Mouse (Mus musculus): Measurements from ENCODE around the gene Igsf21. TPM values are rescaled to one million over a fixed set of nuclear protein-coding genes. Genes with fewer than 3 reads are reported as not detected.

The Igsf21 gene
- polyA plus RNA-seq, 1 experiment from 2014 or later, result not detected

GRCm38 (mm10) chr4:140103341-140104027, 143.1 kb downstream of the Igsf21 start:
- WGBS (ENCODE audit: insufficient replicate concordance), result 6% methylated on average over 28 of the region's 28 CpGs
- Histone ChIP-seq H3K4me1 (ENCODE audit: control insufficient read depth, low read depth, low read length) (no peaks in the 10 kb centered on the region), H3K36me3 (ENCODE audit: control insufficient read depth, insufficient read depth) (no peaks in the 10 kb centered on the region), H3K4me3 (ENCODE audit: low read depth, low read length) (no peak overlapping the region), H3K4me2 (ENCODE audit: low read depth, low read length) (no peak overlapping the region), H3K9ac (ENCODE audit: low read depth, low read length) (no peak overlapping the region), H3K27ac (ENCODE audit: low read length) (no peak overlapping the region), H3K27me3 (ENCODE audit: control insufficient read depth, insufficient read depth, low read depth, low read length) (peaks cover 8% of the 10 kb centered on the region; the same call in 1 of the 2 replicates), H3K9me3 (replicated peaks; ENCODE audit: control insufficient read depth, low read length) (no peaks in the 10 kb centered on the region)
- no peak for ATAC-seq (ENCODE audit: low read depth)

DNA sequence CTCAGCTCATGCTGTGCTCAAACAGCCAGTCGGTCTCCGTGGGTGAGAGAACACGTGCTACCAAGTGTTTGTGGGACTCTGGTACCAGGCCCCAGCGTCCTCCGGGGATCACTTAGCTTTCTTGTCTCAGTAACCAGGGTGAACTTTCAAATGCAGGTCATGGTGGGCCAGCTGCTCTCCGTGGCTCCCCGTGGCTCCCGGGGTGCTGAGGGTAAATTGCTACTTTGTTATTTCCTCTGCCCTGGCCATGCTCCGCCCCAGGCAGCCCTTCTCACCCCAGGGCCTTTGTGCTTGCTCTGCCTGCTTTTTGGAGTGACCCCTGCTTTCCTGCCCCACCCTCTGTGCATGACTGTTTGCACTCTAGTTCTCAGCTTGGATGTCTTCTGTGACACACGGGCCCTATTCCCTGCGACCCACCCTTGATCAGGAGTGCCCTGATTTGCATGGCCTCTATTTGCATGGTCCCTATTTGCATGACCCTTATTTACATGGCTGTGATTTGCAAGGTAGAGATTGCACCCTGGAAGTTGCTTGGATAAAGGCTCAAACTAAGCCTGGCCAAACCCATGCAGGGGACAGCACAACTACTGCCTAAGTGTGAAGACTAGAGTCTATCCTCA, 143.9 kb downstream of the Igsf21 start:
- Histone ChIP-seq H3K9me3 (replicated peaks; ENCODE audit: control insufficient read depth, low read length) (no peaks in the 10 kb centered on the region), H3K36me3 (ENCODE audit: control insufficient read depth, insufficient read depth) (no peaks in the 10 kb centered on the region), H3K9ac (ENCODE audit: low read depth, low read length) (no peak overlapping the region), H3K27me3 (ENCODE audit: control insufficient read depth, insufficient read depth, low read depth, low read length) (peaks cover 5% of the 10 kb centered on the region; the same call in 1 of the 2 replicates), H3K4me2 (ENCODE audit: low read depth, low read length) (no peak overlapping the region), H3K27ac (ENCODE audit: low read length) (no peak overlapping the region), H3K4me1 (ENCODE audit: control insufficient read depth, low read depth, low read length) (no peaks in the 10 kb centered on the region), H3K4me3 (ENCODE audit: low read depth, low read length) (no peak overlapping the region)
- no peak for ATAC-seq (ENCODE audit: low read depth)
- WGBS (ENCODE audit: insufficient replicate concordance), result 26% methylated on average over 11 of the region's 11 CpGs

DNA sequence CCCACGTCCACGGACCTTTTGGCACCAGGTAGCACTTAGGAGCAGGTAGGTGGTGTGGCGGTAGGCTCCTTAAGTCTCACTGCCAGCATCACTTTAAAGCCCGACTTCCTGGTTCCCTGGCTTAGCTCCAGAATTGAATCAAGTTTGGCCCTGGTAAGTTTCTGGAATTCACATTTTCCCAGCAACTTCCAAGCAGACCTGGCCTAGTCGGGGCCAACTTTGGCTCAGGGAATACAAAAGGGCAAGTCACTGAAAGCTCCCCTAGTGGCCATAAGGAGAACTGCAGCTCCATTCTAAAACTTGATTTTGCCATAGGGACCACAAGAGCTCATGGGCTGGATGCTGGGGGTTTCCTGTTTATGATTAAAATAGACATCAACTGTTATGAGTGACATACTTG, 145.5 kb downstream of the Igsf21 start:
- Histone ChIP-seq H3K9me3 (replicated peaks; ENCODE audit: control insufficient read depth, low read length) (no peaks in the 10 kb centered on the region), H3K4me3 (ENCODE audit: low read depth, low read length) (no peak overlapping the region), H3K27ac (ENCODE audit: low read length) (no peak overlapping the region), H3K27me3 (ENCODE audit: control insufficient read depth, insufficient read depth, low read depth, low read length) (peaks cover 5% of the 10 kb centered on the region; the same call in 1 of the 2 replicates), H3K4me2 (ENCODE audit: low read depth, low read length) (no peak overlapping the region), H3K9ac (ENCODE audit: low read depth, low read length) (no peak overlapping the region), H3K4me1 (ENCODE audit: control insufficient read depth, low read depth, low read length) (no peaks in the 10 kb centered on the region), H3K36me3 (ENCODE audit: control insufficient read depth, insufficient read depth) (no peaks in the 10 kb centered on the region)
- 53% methylated on average over 5 of the region's 5 CpGs for WGBS (ENCODE audit: insufficient replicate concordance)
- ATAC-seq (ENCODE audit: low read depth), result no peak

DNA sequence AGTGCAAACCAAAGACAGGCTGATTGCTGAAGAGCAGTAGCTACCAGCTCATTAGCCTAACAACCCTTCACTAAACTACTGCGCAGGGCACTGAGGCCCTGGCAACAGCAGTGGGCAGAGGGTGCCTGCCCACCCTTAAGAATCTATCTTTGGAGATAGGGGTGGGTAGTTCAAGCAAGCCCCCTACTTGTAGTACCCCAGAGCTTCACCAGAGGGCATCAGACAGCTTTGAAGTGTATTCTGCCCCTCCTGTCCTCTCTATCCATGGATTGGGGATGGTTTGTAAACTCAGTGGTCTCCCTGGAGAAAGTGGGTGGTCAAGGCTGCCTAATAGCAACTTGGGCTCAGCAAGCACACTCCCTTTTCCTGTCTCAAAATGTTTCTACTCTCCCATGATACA, 146.4 kb downstream of the Igsf21 start:
- Histone ChIP-seq H3K4me1 (ENCODE audit: control insufficient read depth, low read depth, low read length) (no peaks in the 10 kb centered on the region), H3K9me3 (replicated peaks; ENCODE audit: control insufficient read depth, low read length) (no peaks in the 10 kb centered on the region), H3K4me3 (ENCODE audit: low read depth, low read length) (no peak overlapping the region), H3K27me3 (ENCODE audit: control insufficient read depth, insufficient read depth, low read depth, low read length) (peaks cover 5% of the 10 kb centered on the region; the same call in 1 of the 2 replicates), H3K4me2 (ENCODE audit: low read depth, low read length) (no peak overlapping the region), H3K9ac (ENCODE audit: low read depth, low read length) (no peak overlapping the region), H3K27ac (ENCODE audit: low read length) (no peak overlapping the region), H3K36me3 (ENCODE audit: control insufficient read depth, insufficient read depth) (no peaks in the 10 kb centered on the region)
- no peak for ATAC-seq (ENCODE audit: low read depth)
- WGBS (ENCODE audit: insufficient replicate concordance), result 46% methylated on average over 1 of the region's 1 CpGs

GRCm38 (mm10) chr4:140096283-140096682, 150.3 kb downstream of the Igsf21 start:
- H3K4me3 ChIP-seq (ENCODE audit: low read depth, low read length), result no peak overlapping the region
- no peak for ATAC-seq (ENCODE audit: low read depth)
- H3K9me3 ChIP-seq (replicated peaks; ENCODE audit: control insufficient read depth, low read length), result no peaks in the 10 kb centered on the region
- H3K9ac ChIP-seq (ENCODE audit: low read depth, low read length), result no peak overlapping the region
- no peaks in the 10 kb centered on the region for H3K36me3 ChIP-seq (ENCODE audit: control insufficient read depth, insufficient read depth)
- H3K4me1 ChIP-seq (ENCODE audit: control insufficient read depth, low read depth, low read length), result no peaks in the 10 kb centered on the region
- H3K4me2 ChIP-seq (ENCODE audit: low read depth, low read length), result no peak overlapping the region
- no peak overlapping the region for H3K27ac ChIP-seq (ENCODE audit: low read length)
- WGBS (ENCODE audit: insufficient replicate concordance), result 34% methylated on average over 2 of the region's 2 CpGs
- no peaks in the 10 kb centered on the region for H3K27me3 ChIP-seq (ENCODE audit: control insufficient read depth, insufficient read depth, low read depth, low read length)

GRCm38 (mm10) chr4:140094835-140095234, 151.7 kb downstream of the Igsf21 start:
- Histone ChIP-seq H3K4me3 (ENCODE audit: low read depth, low read length) (no peak overlapping the region), H3K36me3 (ENCODE audit: control insufficient read depth, insufficient read depth) (no peaks in the 10 kb centered on the region), H3K9ac (ENCODE audit: low read depth, low read length) (no peak overlapping the region), H3K4me2 (ENCODE audit: low read depth, low read length) (no peak overlapping the region), H3K27me3 (ENCODE audit: control insufficient read depth, insufficient read depth, low read depth, low read length) (no peaks in the 10 kb centered on the region), H3K4me1 (ENCODE audit: control insufficient read depth, low read depth, low read length) (no peaks in the 10 kb centered on the region), H3K27ac (ENCODE audit: low read length) (no peak overlapping the region), H3K9me3 (replicated peaks; ENCODE audit: control insufficient read depth, low read length) (no peaks in the 10 kb centered on the region)
- 49% methylated on average over 2 of the region's 2 CpGs for WGBS (ENCODE audit: insufficient replicate concordance)
- ATAC-seq (ENCODE audit: low read depth), result no peak

- no peak overlapping the region for H3K4me3 ChIP-seq (ENCODE audit: low read depth, low read length)
- 56% methylated on average over 11 of the region's 11 CpGs for WGBS (ENCODE audit: insufficient replicate concordance)
These were observed 154.2 kb downstream of the Igsf21 start for GRCm38 (mm10) chr4:140092367-140092766.

GRCm38 (mm10) chr4:140091693-140092092, 154.9 kb downstream of the Igsf21 start:
- 50% methylated on average over 3 of the region's 3 CpGs for WGBS (ENCODE audit: insufficient replicate concordance)
- Histone ChIP-seq H3K36me3 (ENCODE audit: control insufficient read depth, insufficient read depth) (no peaks in the 10 kb centered on the region), H3K27ac (ENCODE audit: low read length) (no peak overlapping the region)

More at GRCm38 (mm10) chr4:140092367-140092766, 154.2 kb downstream of the Igsf21 start:
- H3K4me1 ChIP-seq (ENCODE audit: control insufficient read depth, low read depth, low read length), result no peaks in the 10 kb centered on the region
- no peak overlapping the region for H3K4me2 ChIP-seq (ENCODE audit: low read depth, low read length)
- no peak overlapping the region for H3K27ac ChIP-seq (ENCODE audit: low read length)
- no peak for ATAC-seq (ENCODE audit: low read depth)
- H3K27me3 ChIP-seq (ENCODE audit: control insufficient read depth, insufficient read depth, low read depth, low read length), result no peaks in the 10 kb centered on the region
- H3K9me3 ChIP-seq (replicated peaks; ENCODE audit: control insufficient read depth, low read length), result no peaks in the 10 kb centered on the region
- H3K9ac ChIP-seq (ENCODE audit: low read depth, low read length), result no peak overlapping the region
- no peaks in the 10 kb centered on the region for H3K36me3 ChIP-seq (ENCODE audit: control insufficient read depth, insufficient read depth)

GRCm38 (mm10) chr4:140089676-140090075, 156.9 kb downstream of the Igsf21 start:
- Histone ChIP-seq H3K9ac (ENCODE audit: low read depth, low read length) (no peak overlapping the region), H3K36me3 (ENCODE audit: control insufficient read depth, insufficient read depth) (no peaks in the 10 kb centered on the region), H3K9me3 (replicated peaks; ENCODE audit: control insufficient read depth, low read length) (no peaks in the 10 kb centered on the region), H3K27ac (ENCODE audit: low read length) (no peak overlapping the region), H3K4me2 (ENCODE audit: low read depth, low read length) (no peak overlapping the region), H3K27me3 (ENCODE audit: control insufficient read depth, insufficient read depth, low read depth, low read length) (no peaks in the 10 kb centered on the region), H3K4me3 (ENCODE audit: low read depth, low read length) (no peak overlapping the region), H3K4me1 (ENCODE audit: control insufficient read depth, low read depth, low read length) (no peaks in the 10 kb centered on the region)
- ATAC-seq (ENCODE audit: low read depth), result no peak
- WGBS (ENCODE audit: insufficient replicate concordance), result 75% methylated on average over 4 of the region's 4 CpGs

More at GRCm38 (mm10) chr4:140091693-140092092, 154.9 kb downstream of the Igsf21 start:
- H3K9ac ChIP-seq (ENCODE audit: low read depth, low read length), result no peak overlapping the region
- H3K4me3 ChIP-seq (ENCODE audit: low read depth, low read length), result no peak overlapping the region
- H3K4me2 ChIP-seq (ENCODE audit: low read depth, low read length), result no peak overlapping the region
- ATAC-seq (ENCODE audit: low read depth), result no peak
- H3K4me1 ChIP-seq (ENCODE audit: control insufficient read depth, low read depth, low read length), result no peaks in the 10 kb centered on the region
- H3K27me3 ChIP-seq (ENCODE audit: control insufficient read depth, insufficient read depth, low read depth, low read length), result no peaks in the 10 kb centered on the region
- H3K9me3 ChIP-seq (replicated peaks; ENCODE audit: control insufficient read depth, low read length), result no peaks in the 10 kb centered on the region
